ENCODE assay signal across 22 mouse cellular contexts in genomic region chr2:124953015-124953414, GRCm38 (mm10).
DNase-seq lines count a peak whose midpoint lies in the region; ATAC-seq lines count a peak whose summit lies in the region.
"Had no signal": no experiment of that assay in that cellular context is flagged by ENCODE, and none has a peak within 500 bp of the region (broad histone marks: within the 10 kb centered on the region; RNA-seq: fewer than 3 reads in every experiment).

No protein-coding gene starts in this region.

- no peaks in the 10 kb centered on the region for H3K27me3 ChIP-seq in kidney, embryonic 15.5 days
- H3K27me3 ChIP-seq: embryonic facial prominence, embryonic 12.5 days; forebrain, embryonic 15.5 days; intestine, embryonic 15.5 days; liver, embryonic 15.5 days; lung, embryonic 15.5 days; midbrain, embryonic 15.5 days had no signal

- intact Hi-C loops in left cerebral cortex, postnatal 36 days (cut with DNase I) = no loop called here

- H3K4me1 ChIP-seq in kidney, embryonic 15.5 days = 0 out of 2 replicates have a peak, but pooled peaks cover 7% of the 10 kb centered on the region
- H3K4me1 ChIP-seq: forebrain, embryonic 15.5 days; intestine, embryonic 15.5 days; liver, embryonic 15.5 days; lung, embryonic 15.5 days had no signal

- H3K4me2 ChIP-seq in kidney, embryonic 15.5 days = no peak overlapping the region
- H3K4me2 ChIP-seq: embryonic facial prominence, embryonic 12.5 days; forebrain, embryonic 15.5 days; intestine, embryonic 15.5 days; limb, embryonic 12.5 days; liver, embryonic 15.5 days; lung, embryonic 15.5 days; midbrain, embryonic 15.5 days had no signal

- peak; percentile 50 for DNase-seq in ES-CJ7 (ENCODE audit: low read depth, low spot score)
- peak; percentile 75 for DNase-seq in ZHBTc4 (ENCODE audit: low read depth, low spot score)
- DNase-seq in kidney, postnatal 25 days = peak; percentile 52 to 75
- DNase-seq in gastrocnemius, postnatal 10 days = no peak
- DNase-seq in ovary, postnatal 36 days (ENCODE audit: low spot score) = no peak
- DNase-seq in left cerebral cortex, postnatal 36 days (ENCODE audit: low spot score in 2 of 2) = no peak
- DNase-seq: adrenal gland, postnatal 25 days; cerebellum, adult 11-12 months; cerebellum, adult 9-11 months; embryo, embryonic 11 days; layer of hippocampus, adult 9-11 months had no signal

- H3K27ac ChIP-seq in kidney, embryonic 15.5 days = 0 out of 2 replicates have a peak overlapping the region, but pooled peaks have one; percentile 41
- H3K27ac ChIP-seq: embryonic facial prominence, embryonic 12.5 days; forebrain, embryonic 15.5 days; hindbrain, postnatal 0 days; intestine, embryonic 15.5 days; limb, embryonic 12.5 days; liver, embryonic 15.5 days; lung, embryonic 15.5 days; midbrain, embryonic 10.5 days; midbrain, embryonic 15.5 days had no signal

- H3K4me3 ChIP-seq in kidney, embryonic 15.5 days (replicated peaks) = no peak overlapping the region
- H3K4me3 ChIP-seq: embryonic facial prominence, embryonic 12.5 days; forebrain, embryonic 15.5 days; intestine, embryonic 15.5 days; limb, embryonic 12.5 days; liver, embryonic 15.5 days; lung, embryonic 15.5 days; midbrain, embryonic 10.5 days; midbrain, embryonic 15.5 days had no signal

- no peaks in the 10 kb centered on the region for H3K9me3 ChIP-seq in kidney, embryonic 15.5 days (replicated peaks)
- H3K9me3 ChIP-seq: embryonic facial prominence, embryonic 12.5 days; forebrain, embryonic 15.5 days; intestine, embryonic 15.5 days; limb, embryonic 12.5 days; liver, embryonic 15.5 days; lung, embryonic 15.5 days; midbrain, embryonic 10.5 days; midbrain, embryonic 15.5 days had no signal

- WGBS in kidney, embryonic 15.5 days = 59% methylated on average over 5 of the region's 5 CpGs

- H3K36me3 ChIP-seq in kidney, embryonic 15.5 days = no peaks in the 10 kb centered on the region
- H3K36me3 ChIP-seq: embryonic facial prominence, embryonic 12.5 days; forebrain, embryonic 15.5 days; intestine, embryonic 15.5 days; limb, embryonic 12.5 days; liver, embryonic 15.5 days; lung, embryonic 15.5 days; midbrain, embryonic 10.5 days; midbrain, embryonic 15.5 days had no signal

- H3K9ac ChIP-seq in kidney, embryonic 15.5 days = no peak overlapping the region
- H3K9ac ChIP-seq: embryonic facial prominence, embryonic 12.5 days; forebrain, embryonic 15.5 days; intestine, embryonic 15.5 days; limb, embryonic 12.5 days; liver, embryonic 15.5 days; lung, embryonic 15.5 days; midbrain, embryonic 15.5 days had no signal

- ATAC-seq in kidney, embryonic 15.5 days (replicated peaks; ENCODE audit: low FRiP score) = peak; percentile 40; the same call in 1 of the 2 replicates
- ATAC-seq: CD4-positive, CD25-positive, alpha-beta regulatory T cell, adult 4 months; forebrain, embryonic 15.5 days; hindbrain, postnatal 0 days; intestine, embryonic 15.5 days; midbrain, embryonic 15.5 days had no signal

Comparison
In these comparisons a context has a peak if more than half of its experiments do, and no peak if none do; other contexts are left out.
1. DNase-seq: peak in ES-CJ7 (single experiment), ZHBTc4 (single experiment) and kidney, postnatal 25 days (2 of 2); none in gastrocnemius, postnatal 10 days (single experiment), ovary, postnatal 36 days (single experiment) and left cerebral cortex, postnatal 36 days (0 of 2).